Mouse (Mus musculus): ENCODE data around the gene Nanos3. TPM values are rescaled to one million over a fixed set of nuclear protein-coding genes. Genes with fewer than 3 reads are reported as not detected.

The Nanos3 gene
- total RNA-seq, 1 experiment from 2014 or later = 0.67 TPM

- DNase-seq = peak; percentile 90
These were observed 16.7 kb upstream of the Nanos3 start for GRCm38 (mm10) chr8:84201545-84202245.

DNA sequence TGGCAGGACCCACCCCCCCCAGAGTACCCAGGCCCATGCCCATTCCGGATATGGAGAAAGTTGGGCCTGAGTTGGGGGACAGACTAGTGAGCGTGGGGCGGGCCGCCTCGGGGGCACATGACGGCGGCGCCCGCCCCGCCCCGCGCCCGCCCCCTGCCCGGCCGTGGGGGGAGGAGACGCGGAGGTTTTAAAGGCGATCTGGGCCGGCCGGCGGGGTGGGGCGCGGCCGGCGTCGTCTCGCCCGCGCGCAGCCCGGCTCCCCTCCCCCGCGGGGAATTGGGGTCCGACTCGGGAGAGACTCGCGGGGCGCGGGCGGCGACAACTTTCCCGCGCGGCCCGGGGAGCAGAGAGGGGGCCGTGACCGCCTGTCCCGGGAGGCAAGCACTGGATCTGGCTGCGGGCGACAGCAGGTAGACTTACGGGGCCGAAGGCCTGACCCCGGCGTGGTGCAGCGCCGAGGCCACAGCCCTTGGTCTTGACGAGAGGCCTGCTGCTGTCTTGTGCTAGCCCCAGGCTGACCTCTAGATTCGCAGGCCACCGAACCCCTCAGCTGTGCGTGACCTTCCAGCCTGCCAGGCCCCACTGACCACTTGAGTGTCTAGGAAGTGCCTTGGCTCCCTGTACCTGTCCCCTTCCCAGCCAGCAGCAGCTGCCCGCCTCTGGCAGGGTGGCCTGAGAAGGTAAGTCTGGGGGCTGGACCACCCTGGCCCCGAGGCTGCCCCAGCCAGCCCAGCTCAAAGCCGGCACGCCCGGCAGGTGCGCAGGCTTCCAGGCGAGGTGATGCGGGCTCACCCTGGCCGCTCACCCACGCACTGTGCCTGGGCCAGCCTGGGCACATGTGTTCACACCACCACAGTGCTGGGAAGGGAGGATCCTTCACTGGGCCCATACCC is 15.9 kb upstream of the Nanos3 start:
- DNase-seq = peak; percentile 90

DNA sequence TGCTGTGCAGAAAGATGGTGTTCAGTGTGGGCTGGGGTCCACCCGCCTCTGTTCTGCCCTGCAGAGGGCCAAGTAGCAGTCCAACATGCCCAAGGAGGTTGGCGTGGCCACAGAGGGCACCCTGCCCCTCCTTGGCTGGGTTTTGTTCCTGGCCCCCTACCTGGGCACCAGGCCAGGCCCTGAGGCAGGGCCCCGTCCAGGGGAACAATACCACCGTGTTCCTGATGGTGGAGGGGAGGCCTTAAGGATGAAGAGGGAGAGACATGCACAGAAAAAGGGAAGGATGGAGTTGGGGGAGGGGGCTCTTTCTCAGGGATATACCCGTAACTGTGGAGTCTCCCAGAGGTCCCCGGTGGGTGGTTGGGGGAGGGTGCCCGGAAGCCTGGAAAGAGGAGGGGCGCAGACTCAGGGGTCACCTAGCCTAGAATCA is 15.1 kb upstream of the Nanos3 start:
- no peak for DNase-seq

DNA sequence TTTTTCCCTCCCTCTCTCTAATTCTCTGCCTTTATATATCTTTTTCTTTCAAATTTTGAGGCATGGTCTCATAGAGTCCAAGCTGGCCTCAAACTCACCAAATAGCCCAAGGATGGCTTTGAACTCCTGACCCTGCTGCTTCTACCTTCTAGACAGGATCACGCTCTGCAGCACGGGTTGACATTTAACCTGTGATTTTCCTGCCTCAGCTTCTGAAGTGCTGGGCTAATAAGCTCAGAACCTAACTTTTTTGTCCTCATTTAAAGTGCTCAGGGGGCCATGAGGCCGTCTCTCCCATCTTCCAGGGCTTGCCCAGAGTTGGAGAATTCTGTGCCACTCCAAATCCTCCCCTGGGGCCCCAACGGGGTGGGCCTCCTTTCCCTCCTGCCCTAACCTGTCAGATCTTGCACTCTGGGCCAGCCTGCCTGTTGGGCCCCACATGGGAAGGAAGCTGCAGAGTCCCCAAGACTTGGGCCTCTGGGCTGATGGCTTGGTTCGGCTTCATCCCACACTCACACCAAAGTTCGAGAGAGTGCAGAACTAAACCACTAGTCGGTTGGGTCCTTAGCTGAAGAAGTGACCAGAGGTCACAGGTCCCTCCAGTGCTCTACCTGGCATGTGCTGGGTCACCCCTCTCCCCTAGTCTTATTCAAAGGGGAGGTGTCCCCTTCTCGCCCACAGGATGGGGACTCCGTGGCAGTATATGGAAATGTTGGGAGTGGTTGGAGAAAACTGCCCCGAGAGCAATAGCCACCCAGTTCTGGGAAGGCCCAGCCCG is 14.5 kb upstream of the Nanos3 start:
- DNase-seq = no peak

DNA sequence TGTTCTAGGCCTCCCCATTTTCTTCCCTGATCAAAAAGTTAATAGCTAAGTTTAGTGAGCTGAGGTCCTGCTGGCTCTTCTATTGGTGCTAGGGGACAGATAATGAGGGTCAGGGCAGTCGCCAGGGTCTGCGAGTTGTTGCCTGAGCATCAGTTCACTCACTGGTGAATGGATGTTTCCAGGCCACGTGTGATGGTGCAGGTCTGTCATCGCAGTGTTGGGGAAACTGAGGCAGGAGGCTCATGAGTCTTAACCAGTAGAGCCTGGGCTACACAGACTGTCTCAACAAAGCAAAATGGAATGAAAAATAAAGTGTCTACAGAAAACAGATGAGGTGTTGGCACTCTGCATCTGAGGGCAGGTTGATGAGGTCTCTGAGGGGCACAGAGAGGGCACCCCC is 13.9 kb upstream of the Nanos3 start:
- DNase-seq = no peak

DNA sequence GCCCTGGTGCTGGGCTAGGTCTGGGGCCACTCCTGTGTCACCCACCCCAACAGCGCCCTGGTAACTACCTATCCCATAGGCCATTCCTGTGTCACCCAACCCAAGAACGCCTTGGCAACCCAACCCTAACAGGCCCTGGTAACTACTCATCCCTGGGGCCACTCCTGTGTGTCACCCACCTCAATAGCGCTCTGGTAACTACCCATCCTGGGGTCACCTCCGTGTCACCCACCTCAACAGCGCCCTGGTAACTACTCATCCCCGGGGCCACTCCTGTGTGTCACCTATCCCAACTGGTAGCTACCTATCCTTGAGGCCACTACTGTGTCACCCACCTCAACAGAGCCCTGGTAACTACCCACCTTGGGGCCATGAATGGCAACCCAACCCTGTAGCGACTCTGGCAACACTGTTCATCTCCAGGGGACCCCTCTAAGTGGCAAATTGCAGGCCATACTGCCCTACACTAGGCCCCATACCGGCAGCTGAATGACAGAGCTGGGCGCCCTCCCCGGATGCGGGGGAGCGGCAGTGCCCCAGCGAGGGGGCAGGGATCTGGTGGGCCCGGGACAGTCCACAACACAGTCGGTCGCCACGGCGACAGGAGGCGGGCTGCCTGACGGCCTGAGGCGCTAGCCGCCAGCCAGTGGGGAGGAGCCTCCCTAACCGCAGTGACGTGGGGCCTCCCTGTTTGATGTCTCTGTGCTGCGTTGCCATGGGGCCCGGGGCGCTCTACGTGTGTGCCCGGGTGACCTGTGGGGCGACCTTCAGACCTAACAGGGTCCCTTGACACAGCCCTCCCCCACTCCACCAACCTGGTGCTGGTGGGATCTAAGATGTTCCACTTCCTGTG is 13.1 kb upstream of the Nanos3 start:
- peak; percentile 97 for DNase-seq

GRCm38 (mm10) chr8:84197141-84197921 is 12.3 kb upstream of the Nanos3 start:
- DNase-seq = peak; percentile 87

DNA sequence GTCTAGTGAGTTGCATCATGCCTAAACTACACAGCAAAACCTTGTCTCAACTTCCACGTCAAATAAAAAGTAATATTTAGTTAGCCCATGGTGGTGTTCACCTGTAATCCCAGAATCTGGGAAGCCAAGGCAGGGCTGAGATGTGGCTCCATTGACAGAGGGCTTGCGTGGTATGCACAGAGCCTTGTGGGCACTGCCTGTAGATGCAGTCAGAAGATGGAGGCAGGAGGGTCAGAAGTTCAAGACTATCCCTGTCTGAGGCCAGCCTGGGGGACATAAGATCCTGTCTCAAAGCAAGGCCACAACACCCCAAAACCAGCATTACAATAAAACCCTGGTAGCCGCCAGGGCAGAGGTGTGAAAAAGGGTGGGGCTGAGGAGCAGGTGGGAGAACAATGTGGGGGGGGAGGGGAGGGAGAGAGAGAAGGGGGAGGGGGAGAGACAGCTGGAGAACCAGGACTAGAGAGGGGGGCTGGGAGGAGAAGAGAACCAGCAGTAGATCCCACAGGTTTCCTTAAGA is 9.3 kb upstream of the Nanos3 start:
- no peak for DNase-seq

GRCm38 (mm10) chr8:84193566-84193965 is 8.5 kb upstream of the Nanos3 start:
- DNase-seq = no peak

- no peak for DNase-seq
These were observed 8.1 kb upstream of the Nanos3 start for GRCm38 (mm10) chr8:84193161-84193560.

DNA sequence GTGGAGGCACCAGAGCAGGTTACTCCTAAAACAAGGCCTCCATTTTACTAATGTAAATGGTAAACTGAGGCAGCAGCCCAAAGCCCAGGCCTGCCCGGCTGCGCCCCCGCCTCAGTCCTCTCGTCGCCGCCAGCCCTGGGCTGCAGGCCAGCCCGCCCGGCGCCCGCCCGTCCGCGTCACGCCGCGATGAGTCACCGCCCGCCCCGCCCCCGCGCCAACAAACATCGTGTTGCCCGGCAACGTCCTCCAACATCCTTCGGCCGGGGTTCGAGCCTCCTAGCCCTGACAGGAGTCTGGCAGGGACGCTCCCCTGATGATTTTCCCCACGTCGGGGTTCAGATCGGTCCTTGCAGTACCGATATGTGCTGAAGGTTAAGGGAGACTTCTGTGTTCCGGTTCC is 7.5 kb upstream of the Nanos3 start:
- peak; percentile 93 for DNase-seq

DNA sequence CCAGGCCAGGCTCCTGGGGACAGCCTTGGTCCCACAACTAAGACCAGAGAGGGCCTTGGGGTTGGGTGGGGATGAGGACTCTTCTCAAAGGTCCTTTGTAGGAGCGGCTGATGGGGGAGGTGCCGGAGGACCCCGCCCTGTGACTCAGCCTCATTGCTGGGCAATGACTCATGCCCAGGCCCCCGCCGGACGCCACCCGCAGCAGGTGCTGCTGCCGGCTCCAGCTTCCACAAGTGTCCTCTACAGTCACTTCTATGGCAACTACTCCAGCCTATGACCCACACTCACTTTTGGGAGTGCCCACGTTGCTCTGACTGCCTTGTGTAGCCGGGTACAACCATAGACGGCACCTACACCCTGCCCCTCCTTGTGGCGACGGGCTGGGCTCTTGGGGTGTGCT is 7.0 kb upstream of the Nanos3 start:
- peak; percentile 85 for DNase-seq

DNA sequence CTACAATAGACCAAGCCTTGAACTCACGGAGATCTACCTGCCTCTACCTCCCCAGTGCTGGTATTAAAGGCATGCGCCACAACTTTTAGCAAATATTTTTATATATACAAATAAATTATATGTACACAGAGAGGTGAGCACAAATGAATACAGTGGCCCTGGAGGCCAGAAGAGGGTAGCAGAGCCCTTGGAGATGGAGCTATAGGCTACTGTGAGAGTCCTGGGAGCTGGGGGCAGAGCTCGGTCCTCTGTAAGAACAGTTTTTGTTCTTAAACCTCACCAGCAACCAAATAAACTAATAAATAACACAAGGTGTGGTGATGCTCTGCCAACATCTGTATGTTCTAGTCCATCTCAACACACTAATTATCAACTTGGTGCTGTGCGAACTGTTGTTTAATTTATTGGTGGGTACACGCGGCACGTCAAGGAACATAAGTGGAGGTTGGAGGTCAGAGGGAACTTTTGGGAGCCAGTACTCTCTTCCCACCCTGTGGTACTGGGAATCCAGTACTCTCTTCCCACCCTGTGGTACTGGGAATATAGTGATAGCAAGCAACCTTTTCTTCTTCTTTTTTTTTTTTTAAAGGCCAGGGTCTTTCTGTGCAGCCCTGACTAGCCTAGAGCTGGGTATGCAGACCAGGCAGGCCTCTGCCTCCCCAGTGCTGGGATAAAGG is 5.3 kb upstream of the Nanos3 start:
- DNase-seq = no peak

GRCm38 (mm10) chr8:84189603-84190002 is 4.6 kb upstream of the Nanos3 start:
- peak; percentile 63 for DNase-seq

- DNase-seq = no peak
These were observed 3.7 kb upstream of the Nanos3 start for GRCm38 (mm10) chr8:84188671-84189070.

GRCm38 (mm10) chr8:84187065-84187755 is 2.2 kb upstream of the Nanos3 start:
- DNase-seq = peak; percentile 68

DNA sequence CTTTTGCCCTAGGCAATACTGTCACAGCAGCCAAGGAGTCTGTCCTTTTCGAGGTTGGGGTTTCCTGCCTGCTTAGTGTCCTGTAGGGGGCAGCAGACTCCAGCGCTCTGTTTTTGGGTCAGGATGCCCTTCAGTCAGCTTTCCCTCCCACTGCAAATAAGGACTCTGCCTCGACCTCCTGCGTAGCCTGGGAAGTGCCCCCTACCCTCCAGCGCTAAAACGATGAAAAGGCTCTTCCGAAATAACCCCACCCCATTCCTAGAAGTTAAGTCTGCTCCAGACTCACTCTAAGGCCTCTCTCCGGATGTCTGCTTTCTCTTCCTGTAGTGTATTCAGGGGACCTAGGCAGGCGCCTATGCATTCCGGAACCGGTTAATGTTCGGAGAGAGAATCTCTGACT is 1.5 kb upstream of the Nanos3 start:
- peak; percentile 86 for DNase-seq

DNA sequence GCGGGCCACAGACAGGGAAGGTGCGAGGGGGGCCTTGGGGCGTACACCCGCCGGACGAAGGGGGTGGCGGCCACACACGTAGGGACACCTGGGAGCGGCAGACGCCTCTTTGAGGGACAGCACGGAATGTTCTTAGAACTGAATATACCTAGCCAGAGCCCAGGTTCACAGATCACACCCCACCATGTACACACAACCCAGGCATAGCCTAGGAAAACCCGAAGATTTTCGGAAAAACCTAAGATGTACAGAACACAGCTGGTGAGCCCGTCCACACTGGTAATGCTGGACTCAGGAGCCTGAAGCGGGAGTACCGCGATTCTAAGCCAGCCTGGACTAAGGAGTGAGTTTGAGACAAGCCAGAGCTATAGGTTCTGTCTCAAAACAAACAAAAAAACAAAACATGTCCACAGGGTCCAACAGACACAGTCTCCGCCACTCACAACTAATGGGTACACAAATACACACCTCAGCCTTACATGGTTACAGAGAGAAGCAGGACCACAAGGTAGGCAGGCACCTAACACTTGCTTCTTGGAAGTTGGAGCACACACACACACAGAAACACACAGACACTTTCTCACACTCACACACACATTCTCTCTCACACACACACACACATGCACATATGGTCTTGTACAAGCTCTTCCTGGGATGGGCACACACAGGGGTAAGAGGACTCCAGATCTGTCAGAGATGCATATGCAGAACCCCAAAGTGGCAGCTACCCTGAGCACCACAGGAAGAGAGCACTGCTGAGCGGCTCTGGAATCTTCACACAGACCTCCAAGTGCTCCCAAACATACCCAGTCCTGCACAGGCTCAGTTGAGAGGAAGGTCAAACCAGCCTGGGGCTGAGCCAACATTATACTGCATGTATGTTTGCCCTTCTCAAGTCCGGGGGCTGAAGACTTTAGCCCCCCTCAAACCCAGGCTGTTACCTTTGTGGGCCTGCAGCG is 653 bp downstream of the Nanos3 start:
- DNase-seq = no peak

All from adrenal gland, postnatal 14 days (tissue).